Mouse (Mus musculus) left cerebral cortex, postnatal 36 days (tissue): ENCODE measurements at regions not wholly inside any gene's neighbourhood (a gene's known extent, or its start where the extent isn't known, plus 50 kb on each side); places are given as distances from the start of the nearest gene placed in this dataset.

ENCODE experiments used
- DNase-seq, 2 experiments: peaks; one replicate each; pipeline ENCODE4 v3.0.0; 2021 to 2022; ENCODE audit warnings: low spot score in 2 of 2, mixed read lengths in 1 of 2
- intact Hi-C: fragments of 180-260 bp; cut with DNase I; formaldehyde crosslinking; loops from one replicate; pipeline ENCODE4 v1.15.1; 2025

- intact Hi-C loops: no loop called here
- DNase-seq: no peak
Measured at GRCm38 (mm10) chr2:147601639-147602038, 239.9 kb downstream of the Pax1 start.

- intact Hi-C loops: no loop called here
Measured at GRCm38 (mm10) chr2:147572413-147572812, 210.7 kb downstream of the Pax1 start.

GRCm38 (mm10) chr2:147561220-147561619, 199.5 kb downstream of the Pax1 start:
- intact Hi-C loops: no loop called here

More at GRCm38 (mm10) chr2:147572413-147572812, 210.7 kb downstream of the Pax1 start:
- no peak for DNase-seq

DNA sequence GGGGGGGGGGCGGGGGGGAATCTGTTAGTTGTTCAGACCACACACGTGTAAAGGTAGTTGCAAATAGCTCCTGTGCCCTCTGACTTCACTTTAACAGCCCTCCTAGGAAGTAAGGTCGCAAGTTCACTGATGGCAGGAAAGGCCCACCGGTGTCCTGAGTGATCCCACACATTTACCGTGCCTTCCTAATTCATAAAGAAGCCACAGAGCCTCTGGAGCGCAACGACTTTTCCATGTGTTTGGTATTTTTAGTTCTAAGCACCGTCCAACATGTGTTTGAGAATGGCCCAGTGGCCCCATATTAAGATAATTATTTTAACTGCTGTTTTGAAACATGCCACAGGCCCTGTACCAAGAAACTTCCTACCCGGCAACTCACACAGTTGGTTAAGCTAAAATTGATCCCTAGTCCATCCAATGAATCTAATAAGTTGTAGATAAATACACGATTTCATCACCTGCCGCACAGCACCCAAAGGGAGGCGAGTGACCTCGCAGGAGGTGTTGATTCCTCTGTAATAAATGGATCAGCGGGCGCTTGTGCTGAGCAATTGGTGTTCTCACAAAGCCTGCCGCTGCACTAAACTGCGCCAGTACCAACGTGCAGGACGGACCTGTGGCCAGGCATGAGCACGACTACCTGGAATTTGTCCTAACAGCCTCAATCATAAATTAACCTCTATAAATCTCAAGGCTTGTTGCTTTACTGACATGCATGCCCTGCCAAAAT, 198.9 kb downstream of the Pax1 start:
- DNase-seq: no peak
- intact Hi-C loops: no loop called here

More at GRCm38 (mm10) chr2:147561220-147561619, 199.5 kb downstream of the Pax1 start:
- DNase-seq: no peak

GRCm38 (mm10) chr2:147529161-147529560, 167.4 kb downstream of the Pax1 start:
- intact Hi-C loops: no loop called here
- DNase-seq: no peak

DNA sequence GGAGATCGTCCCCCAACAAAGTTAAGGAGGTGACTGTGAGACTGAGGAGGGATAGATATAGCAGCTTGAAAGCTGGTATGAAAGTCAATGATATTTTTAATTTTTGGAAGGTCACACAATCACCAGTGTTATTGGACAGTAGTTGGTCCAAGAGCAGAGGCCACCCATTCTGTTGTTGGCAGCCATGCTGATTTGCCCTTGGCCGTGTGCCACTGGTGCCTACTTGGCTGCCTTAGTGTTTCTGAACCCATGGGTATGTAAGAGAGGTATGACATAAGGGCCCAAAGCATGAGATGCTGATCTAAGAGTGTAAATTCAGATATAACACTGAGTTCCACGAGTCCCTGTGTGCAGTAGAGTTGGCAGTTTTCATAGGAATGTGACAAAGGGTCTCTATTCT, 153.7 kb downstream of the Pax1 start:
- intact Hi-C loops: no loop called here
- DNase-seq: no peak

DNA sequence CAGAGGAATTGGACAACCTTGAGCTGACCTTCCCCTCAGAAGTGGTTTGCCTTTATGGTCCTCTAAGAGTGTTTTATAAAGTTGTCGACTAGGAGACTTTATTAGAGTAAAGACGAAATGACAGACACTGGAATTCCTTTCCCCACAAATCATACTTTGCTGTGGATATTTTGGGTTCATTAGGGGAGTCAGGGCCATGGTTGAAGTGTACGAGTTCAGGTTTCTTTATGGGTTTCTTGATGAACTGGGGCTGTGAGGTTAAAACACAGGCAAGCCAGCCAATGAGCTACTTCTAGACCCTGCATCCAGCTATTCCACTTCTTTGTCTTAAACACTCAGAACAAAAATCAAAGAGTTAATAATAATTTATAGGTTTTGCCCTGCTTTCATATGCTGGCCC, 153.0 kb downstream of the Pax1 start:
- intact Hi-C loops: no loop called here
- DNase-seq: no peak

- intact Hi-C loops: no loop called here
- no peak for DNase-seq
Measured at GRCm38 (mm10) chr2:147503962-147504361, 142.2 kb downstream of the Pax1 start.

DNA sequence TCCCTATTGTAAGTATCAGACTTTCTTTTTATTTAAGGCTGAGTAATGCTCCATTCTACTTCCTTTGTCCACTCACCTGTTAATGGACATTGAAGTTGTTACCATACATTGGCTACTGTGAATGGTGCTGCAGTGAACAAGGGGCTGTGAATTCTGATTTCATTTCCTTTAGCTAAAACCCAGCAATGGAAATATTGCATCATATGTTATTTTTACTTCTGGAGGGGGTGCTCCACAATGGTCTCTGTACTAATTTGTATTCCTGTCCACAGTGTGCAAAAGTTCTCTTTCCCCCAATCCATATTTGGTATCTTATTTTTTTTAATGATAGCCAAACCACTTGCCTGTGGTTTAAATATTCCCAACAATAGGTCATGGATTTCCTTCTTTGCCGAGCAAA, 137.0 kb downstream of the Pax1 start:
- intact Hi-C loops: no loop called here
- no peak for DNase-seq

GRCm38 (mm10) chr2:147455932-147456331, 94.2 kb downstream of the Pax1 start:
- intact Hi-C loops: no loop called here
- no peak for DNase-seq

- no peak for DNase-seq
- intact Hi-C loops: no loop called here
Measured at GRCm38 (mm10) chr2:147454362-147455257, 92.9 kb downstream of the Pax1 start.
